Mouse (Mus musculus): ENCODE data around the gene Gm4869.

Gm4869 gene

GRCm38 (mm10) chr5:140521196-140521595 lies 75.8 kb downstream of the Gm4869 start:
- no peak for DNase-seq (ENCODE audit: low spot score)

GRCm38 (mm10) chr5:140526754-140527153 lies 81.3 kb downstream of the Gm4869 start:
- no peak for DNase-seq (ENCODE audit: low spot score)

- peak; percentile 30 for DNase-seq (ENCODE audit: low spot score)
These were observed 92.8 kb downstream of the Gm4869 start for GRCm38 (mm10) chr5:140538111-140538683.

- peak; percentile 92 for DNase-seq (ENCODE audit: low spot score)
These were observed 94.7 kb downstream of the Gm4869 start for GRCm38 (mm10) chr5:140540106-140540505.

- no peak for DNase-seq (ENCODE audit: low spot score)
These were observed 97.5 kb downstream of the Gm4869 start for GRCm38 (mm10) chr5:140542811-140543575.

All from embryo, embryonic 10.5 days (tissue).